Mouse (Mus musculus) heart, embryonic 13.5 days (tissue): ENCODE measurements around the gene Suclg1. TPM values are rescaled to one million over a fixed set of nuclear protein-coding genes. Genes with fewer than 3 reads are reported as not detected.
A peak's percentile ranks its signal among the peaks of the same experiment; 100 is the strongest.

Experiments used
- ATAC-seq: fragments of 200-750 bp; cut with Nextera tagmentation; 2 replicates; pipeline ENCODE4 v1.8.0; 2017; ENCODE audit warnings: moderate TSS enrichment; ENCODE audit not compliant: insufficient number of reproducible peaks, low FRiP score, low TSS enrichment; ENCODE audit errors: extremely low read depth
- H3K27ac ChIP-seq: fragments of 300-500 bp; sonication (generic); replicated peaks from 2 replicates; pipeline ENCODE4 v1.5.1; 2015; ENCODE audit warnings: moderate library complexity, mild to moderate bottlenecking, inconsistent platforms
- H3K27me3 ChIP-seq: fragments of 300-500 bp; sonication (generic); replicated peaks from 2 replicates; pipeline ENCODE4 v1.6.1; 2015; ENCODE audit warnings: mild to moderate bottlenecking, inconsistent platforms
- H3K36me3 ChIP-seq: fragments of 300-500 bp; sonication (generic); 2 replicates; pipeline ENCODE4 v1.6.1; 2015; ENCODE audit warnings: mild to moderate bottlenecking, inconsistent platforms
- H3K4me1 ChIP-seq: fragments of 300-500 bp; sonication (generic); 2 replicates; pipeline ENCODE4 v1.6.1; 2015; ENCODE audit warnings: inconsistent platforms
- H3K4me2 ChIP-seq: fragments of 300-500 bp; sonication (generic); 2 replicates; pipeline ENCODE4 v1.6.1; 2015; ENCODE audit warnings: inconsistent platforms, mild to moderate bottlenecking, moderate library complexity
- H3K4me3 ChIP-seq: fragments of 300-500 bp; sonication (generic); 2 replicates; pipeline ENCODE4 v1.5.1; 2015; ENCODE audit warnings: moderate library complexity, mild to moderate bottlenecking, inconsistent platforms
- H3K9ac ChIP-seq: fragments of 300-500 bp; sonication (generic); 2 replicates; pipeline ENCODE4 v1.6.1; 2015; ENCODE audit warnings: inconsistent platforms, mild to moderate bottlenecking, moderate library complexity
- H3K9me3 ChIP-seq: fragments of 300-500 bp; sonication (generic); 2 replicates; pipeline ENCODE4 v1.6.1; 2016; ENCODE audit warnings: inconsistent platforms
- WGBS: fragments of 180-500 bp; shearing (Covaris S2); methylation state at CpG from one replicate; pipeline ENCODE4 v1.1.7; 2015; ENCODE audit warnings: mixed read lengths; 5-methylcytosine and 5-hydroxymethylcytosine counted together
- polyA plus RNA-seq: library from polyadenylated mRNA; unstranded; fragments of >200 nt; fragmentation: Nextera tagmentation; extraction: Ambion mirVana; gene quantifications from 2 replicates; pipeline ENCODE4 v1.2.1, GENCODE M21; 2015

Gene Suclg1
- polyA plus RNA-seq, 1 experiment from 2014 or later = 250 TPM

DNA sequence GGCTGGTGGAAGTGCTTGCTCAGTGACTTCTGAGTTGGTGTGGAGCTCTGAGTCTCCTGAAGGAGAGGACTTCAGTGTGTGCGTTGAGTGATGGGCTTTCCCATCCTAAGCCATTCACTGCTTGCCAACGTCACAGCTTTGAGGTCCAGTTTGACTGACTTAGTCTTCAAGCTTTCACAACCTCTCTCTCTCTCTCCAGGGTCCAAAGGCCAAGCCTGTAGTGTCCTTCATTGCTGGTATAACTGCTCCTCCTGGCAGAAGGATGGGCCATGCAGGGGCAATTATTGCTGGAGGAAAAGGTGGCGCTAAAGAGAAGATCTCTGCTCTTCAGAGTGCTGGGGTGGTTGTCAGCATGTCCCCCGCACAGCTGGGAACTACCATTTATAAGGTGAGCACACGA is 26.8 kb downstream of the Suclg1 start:
- Histone ChIP-seq H3K27ac (no peak overlapping the region), H3K36me3 (peaks cover 91% of the 10 kb centered on the region), H3K4me1 (no peaks in the 10 kb centered on the region), H3K4me2 (no peak overlapping the region), H3K27me3 (no peaks in the 10 kb centered on the region), H3K4me3 (no peak overlapping the region), H3K9ac (no peak overlapping the region), H3K9me3 (no peaks in the 10 kb centered on the region)
- ATAC-seq = no peak
- WGBS = 81% methylated on average over 5 of the region's 5 CpGs

DNA sequence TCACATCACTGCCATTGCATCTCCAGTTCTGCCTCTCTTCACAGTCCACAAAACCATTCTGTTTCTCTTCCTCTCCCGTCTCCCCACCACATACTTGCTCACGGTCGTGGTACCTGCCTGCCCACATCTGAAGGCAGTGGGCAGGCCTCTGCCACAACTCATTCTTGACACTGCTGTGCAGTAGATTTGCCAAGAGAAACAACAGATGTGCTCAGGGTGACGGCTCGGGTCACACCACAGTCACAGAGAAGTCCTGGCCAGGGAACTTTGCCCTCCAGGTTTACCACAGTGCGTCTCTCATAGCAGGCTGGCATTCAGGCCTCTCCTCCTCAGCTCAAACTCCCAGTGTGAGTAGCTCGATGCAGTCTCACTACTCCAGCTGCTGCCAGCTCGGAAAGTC is 31.5 kb downstream of the Suclg1 start:
- no peak overlapping the region for H3K4me2 ChIP-seq
- H3K27me3 ChIP-seq = no peaks in the 10 kb centered on the region
- no peak for ATAC-seq
- WGBS = 65% methylated on average over 8 of the region's 8 CpGs
- no peak overlapping the region for H3K27ac ChIP-seq
- no peak overlapping the region for H3K4me3 ChIP-seq
- peaks cover 44% of the 10 kb centered on the region for H3K36me3 ChIP-seq
- no peaks in the 10 kb centered on the region for H3K4me1 ChIP-seq
- no peaks in the 10 kb centered on the region for H3K9me3 ChIP-seq
- H3K9ac ChIP-seq = no peak overlapping the region

DNA sequence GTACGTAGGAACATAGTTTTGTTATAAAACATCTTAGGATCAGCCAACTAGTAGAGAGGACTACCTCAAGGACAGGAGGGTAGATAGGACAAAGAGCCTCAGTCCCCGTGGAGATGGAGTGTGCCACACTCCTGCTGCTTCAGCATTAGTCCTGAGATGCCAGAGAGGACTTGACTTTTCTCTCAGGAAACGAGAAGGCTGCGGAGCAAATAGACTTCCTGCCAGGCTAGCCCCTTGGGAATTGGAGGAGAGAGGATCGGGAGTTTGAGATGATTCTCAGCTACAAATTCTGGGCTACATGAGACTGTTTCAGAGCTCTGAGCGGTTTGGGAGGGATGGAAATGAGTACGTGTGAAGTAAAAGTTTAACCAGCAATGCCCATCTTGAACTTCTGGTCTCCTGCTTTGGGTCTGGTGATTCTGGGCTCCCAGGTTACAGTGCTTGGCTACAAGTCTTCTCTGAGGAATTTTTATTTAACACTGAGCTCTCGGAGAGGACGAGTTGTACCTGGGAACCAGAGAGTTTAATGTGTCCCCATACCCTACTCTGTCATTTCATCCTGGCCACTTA is 32.4 kb downstream of the Suclg1 start:
- H3K27me3 ChIP-seq = no peaks in the 10 kb centered on the region
- peaks cover 34% of the 10 kb centered on the region for H3K36me3 ChIP-seq
- H3K4me1 ChIP-seq = no peaks in the 10 kb centered on the region
- H3K4me2 ChIP-seq = no peak overlapping the region
- H3K27ac ChIP-seq = no peak overlapping the region
- no peaks in the 10 kb centered on the region for H3K9me3 ChIP-seq
- ATAC-seq = no peak
- 71% methylated on average over 9 of the region's 9 CpGs for WGBS
- H3K4me3 ChIP-seq = no peak overlapping the region
- no peak overlapping the region for H3K9ac ChIP-seq

DNA sequence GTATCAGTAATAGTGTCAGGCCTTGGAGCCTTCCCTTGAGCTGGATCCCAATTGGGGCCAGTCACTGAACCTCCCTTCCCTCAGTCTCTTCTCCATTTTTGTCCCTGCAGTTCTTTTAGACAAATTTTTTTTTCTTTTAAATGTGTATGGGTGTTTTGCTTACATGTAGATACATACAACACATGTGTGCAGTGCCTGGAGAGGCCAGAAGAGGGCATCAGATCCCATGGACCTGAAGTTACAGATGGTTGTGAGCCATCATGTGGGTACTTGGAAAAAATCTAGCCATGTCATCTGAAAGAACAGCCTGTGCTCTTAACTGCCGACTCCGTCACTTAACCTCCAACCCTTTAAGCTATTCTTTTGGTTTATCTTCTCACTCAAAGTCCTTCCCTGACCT is 38.1 kb downstream of the Suclg1 start:
- Histone ChIP-seq H3K9ac (no peak overlapping the region), H3K4me2 (no peak overlapping the region), H3K36me3 (no peaks in the 10 kb centered on the region), H3K4me3 (no peak overlapping the region), H3K27ac (no peak overlapping the region), H3K9me3 (no peaks in the 10 kb centered on the region), H3K27me3 (no peaks in the 10 kb centered on the region), H3K4me1 (no peaks in the 10 kb centered on the region)
- 84% methylated on average over 2 of the region's 2 CpGs for WGBS
- ATAC-seq = no peak

DNA sequence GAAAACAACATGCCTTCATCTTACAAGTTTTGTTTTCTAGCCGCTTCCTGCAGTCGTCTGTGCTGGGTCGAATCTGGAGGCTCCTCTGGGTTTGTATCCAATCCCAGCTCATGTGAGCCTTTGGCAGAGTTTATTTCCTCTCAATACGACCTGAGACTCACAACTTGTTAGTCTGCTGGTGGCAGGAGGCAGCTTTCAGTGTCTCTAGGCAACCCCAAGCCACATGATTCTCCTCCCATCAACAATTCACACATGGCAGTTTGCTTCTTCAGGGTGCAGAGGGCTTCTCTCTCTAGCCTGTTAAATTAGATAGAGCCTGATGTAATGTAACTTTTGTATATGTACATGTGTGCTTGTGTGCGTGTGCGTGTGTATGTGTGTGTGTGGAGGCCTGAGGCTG is 58.7 kb downstream of the Suclg1 start:
- no peaks in the 10 kb centered on the region for H3K36me3 ChIP-seq
- H3K9me3 ChIP-seq = no peaks in the 10 kb centered on the region
- no peak overlapping the region for H3K9ac ChIP-seq
- H3K27me3 ChIP-seq = no peaks in the 10 kb centered on the region
- no peak overlapping the region for H3K4me2 ChIP-seq
- no peak overlapping the region for H3K4me3 ChIP-seq
- 55% methylated on average over 6 of the region's 6 CpGs for WGBS
- no peaks in the 10 kb centered on the region for H3K4me1 ChIP-seq
- no peak overlapping the region for H3K27ac ChIP-seq
- ATAC-seq = no peak

DNA sequence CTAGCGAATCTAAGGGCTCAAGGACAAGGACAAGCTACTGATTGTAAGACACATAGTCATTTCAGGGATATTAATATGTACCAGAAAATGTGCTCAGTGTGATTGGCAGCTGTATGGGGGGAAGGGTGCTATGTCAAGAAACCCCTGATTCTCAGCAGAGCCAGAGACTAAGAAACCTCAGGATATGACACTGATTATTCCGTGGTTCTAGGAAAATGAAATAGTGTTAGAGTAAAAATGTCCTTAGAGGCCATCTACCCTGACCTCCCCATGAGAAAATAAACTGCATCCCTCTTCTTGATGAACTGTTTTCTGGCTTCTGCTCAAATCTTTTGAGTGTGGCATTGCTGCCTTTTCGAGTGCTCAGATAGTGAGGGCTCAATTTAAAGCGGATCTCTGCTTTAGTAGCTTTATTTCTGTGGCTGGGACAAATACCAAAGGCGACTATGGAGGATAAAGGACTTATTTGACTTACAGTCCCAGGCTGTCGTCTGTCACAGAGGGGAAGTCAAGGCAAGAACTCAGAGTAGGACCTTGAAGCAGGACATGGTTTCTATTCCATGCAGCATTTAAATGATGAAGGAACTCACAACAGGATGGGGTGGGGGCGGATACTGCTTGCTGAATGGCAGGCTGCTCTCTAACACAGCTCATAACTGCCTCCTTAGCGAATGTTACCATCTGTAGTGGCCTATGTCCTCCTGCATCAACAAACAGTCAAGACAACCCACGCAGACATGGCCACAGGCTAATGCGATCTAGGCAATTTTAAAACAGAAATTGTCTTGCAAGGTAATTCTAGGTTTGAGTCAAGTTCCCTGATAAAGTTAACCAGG is 60.7 kb downstream of the Suclg1 start:
- H3K9me3 ChIP-seq = no peaks in the 10 kb centered on the region
- no peak for ATAC-seq
- 65% methylated on average over 10 of the region's 10 CpGs for WGBS

DNA sequence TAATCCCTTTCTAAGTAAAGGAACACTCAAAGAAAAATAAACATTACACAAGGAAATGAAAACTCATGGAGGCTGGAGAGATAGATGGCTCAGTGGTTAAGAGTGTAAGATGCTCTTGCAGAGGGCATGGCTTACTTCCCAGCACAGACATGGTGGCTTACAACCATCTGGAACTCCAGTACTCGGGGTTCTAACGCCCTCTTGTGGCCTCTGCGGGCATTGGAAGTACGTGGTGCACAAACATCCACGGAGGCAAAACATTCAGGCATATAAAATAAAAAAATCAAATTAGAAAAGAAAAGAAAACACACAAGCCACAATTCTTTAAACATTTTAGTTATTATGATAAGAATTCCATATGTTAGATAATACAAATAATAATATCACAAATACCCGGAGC is 63.2 kb downstream of the Suclg1 start:
- Histone ChIP-seq H3K4me2 (no peak overlapping the region), H3K4me3 (no peak overlapping the region), H3K9ac (no peak overlapping the region), H3K27ac (no peak overlapping the region), H3K27me3 (no peaks in the 10 kb centered on the region), H3K4me1 (peaks cover 9% of the 10 kb centered on the region; the same call in 1 of the 2 replicates), H3K36me3 (no peaks in the 10 kb centered on the region), H3K9me3 (no peaks in the 10 kb centered on the region)
- 65% methylated on average over 6 of the region's 6 CpGs for WGBS
- no peak for ATAC-seq

More for the DNA sequence above, 60.7 kb downstream of the Suclg1 start:
- Histone ChIP-seq H3K27me3 (no peaks in the 10 kb centered on the region), H3K4me1 (0 out of 2 replicates have a peak, but pooled peaks cover under 1% of the 10 kb centered on the region), H3K4me3 (no peak overlapping the region), H3K4me2 (no peak overlapping the region), H3K36me3 (no peaks in the 10 kb centered on the region), H3K9ac (no peak overlapping the region), H3K27ac (no peak overlapping the region)

DNA sequence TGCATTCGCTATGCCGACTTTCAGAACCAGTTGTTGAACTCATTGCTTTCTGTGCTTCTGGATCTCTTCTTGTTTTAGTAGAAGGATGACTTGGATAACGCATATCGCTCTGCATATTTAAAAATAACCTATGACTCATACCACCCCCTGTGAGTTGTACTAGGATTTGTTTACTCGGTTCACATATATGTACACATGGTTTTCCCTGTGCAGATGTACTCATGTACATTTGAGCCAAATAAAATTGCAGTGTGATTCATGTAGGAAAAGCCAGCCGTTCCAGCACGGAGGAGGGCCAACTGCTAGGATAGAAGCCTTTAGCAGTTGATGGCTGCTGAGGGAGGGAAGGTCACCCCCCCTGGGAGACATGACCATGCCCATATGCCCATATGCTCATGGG is 63.6 kb downstream of the Suclg1 start:
- Histone ChIP-seq H3K9me3 (no peaks in the 10 kb centered on the region), H3K4me2 (no peak overlapping the region), H3K4me3 (no peak overlapping the region), H3K27me3 (no peaks in the 10 kb centered on the region), H3K36me3 (no peaks in the 10 kb centered on the region), H3K9ac (no peak overlapping the region), H3K4me1 (peaks cover 9% of the 10 kb centered on the region; the same call in 1 of the 2 replicates), H3K27ac (no peak overlapping the region)
- 81% methylated on average over 7 of the region's 7 CpGs for WGBS
- no peak for ATAC-seq

DNA sequence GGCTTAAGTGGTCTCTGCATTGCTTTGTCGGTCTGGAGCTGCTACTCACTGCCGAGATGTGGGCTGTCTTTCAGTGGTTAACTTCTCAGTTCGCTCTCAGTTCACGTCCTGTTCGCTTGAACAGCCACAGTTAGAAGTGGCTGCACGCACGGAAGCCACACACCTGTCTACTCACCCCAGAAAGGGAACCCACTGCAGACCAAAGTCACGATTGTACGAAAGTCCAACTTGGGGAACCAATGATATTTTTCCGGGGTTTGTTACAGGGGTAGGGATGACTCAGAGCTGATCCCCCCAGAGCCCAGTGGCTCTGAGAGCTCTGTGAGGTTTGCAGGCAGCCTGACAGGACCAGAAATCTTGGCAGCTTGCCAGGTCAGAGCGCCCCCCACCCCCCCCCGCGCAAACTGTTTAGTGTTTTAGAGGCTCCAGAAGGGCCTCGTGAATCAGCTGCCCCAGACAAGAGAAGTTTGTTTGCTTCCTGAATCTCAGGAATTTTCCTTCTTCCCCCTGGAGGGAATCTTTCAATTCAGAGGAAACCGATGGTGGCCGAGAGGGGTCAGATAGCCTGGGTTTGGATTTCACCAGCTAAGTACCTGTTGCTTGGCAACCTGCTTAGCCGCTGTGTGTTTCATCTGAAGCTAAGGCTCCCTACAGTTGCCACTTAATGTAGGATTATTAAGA is 66.9 kb downstream of the Suclg1 start:
- no peaks in the 10 kb centered on the region for H3K27me3 ChIP-seq
- peak overlapping the region; percentile 66 for H3K27ac ChIP-seq
- H3K4me2 ChIP-seq = peak overlapping the region; percentile 83
- H3K9ac ChIP-seq = peak overlapping the region; percentile 82
- no peaks in the 10 kb centered on the region for H3K9me3 ChIP-seq
- H3K36me3 ChIP-seq = no peaks in the 10 kb centered on the region
- peak; percentile 54; the same call in 1 of the 2 replicates for ATAC-seq
- 2% methylated on average over 17 of the region's 17 CpGs for WGBS
- peak overlapping the region; percentile 65 for H3K4me3 ChIP-seq
- H3K4me1 ChIP-seq = peaks cover 9% of the 10 kb centered on the region; the same call in 1 of the 2 replicates

DNA sequence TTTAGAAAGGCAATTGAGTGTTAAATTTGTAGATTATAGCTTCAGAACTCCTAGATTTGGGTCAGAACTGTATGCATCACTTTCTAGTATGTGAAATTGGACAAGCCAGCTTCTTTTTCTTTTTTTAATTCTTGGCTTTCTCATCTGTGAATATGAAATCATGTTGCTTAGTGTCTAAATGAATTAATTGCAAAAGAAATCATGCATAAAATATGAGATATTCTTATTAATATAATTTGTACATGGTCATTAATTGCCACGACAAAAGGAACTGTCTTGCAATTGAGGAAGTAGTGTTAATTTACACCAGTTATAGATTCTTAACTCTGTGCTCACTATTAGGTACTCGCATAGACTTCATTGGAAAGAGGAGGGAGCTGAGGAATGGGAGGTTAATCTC is 74.1 kb downstream of the Suclg1 start:
- no peak for ATAC-seq
- no peaks in the 10 kb centered on the region for H3K27me3 ChIP-seq
- WGBS = 75% methylated on average over 2 of the region's 2 CpGs
- no peak overlapping the region for H3K27ac ChIP-seq
- H3K9me3 ChIP-seq = no peaks in the 10 kb centered on the region
- no peaks in the 10 kb centered on the region for H3K36me3 ChIP-seq
- H3K4me3 ChIP-seq = no peak overlapping the region
- H3K4me2 ChIP-seq = no peak overlapping the region
- H3K9ac ChIP-seq = no peak overlapping the region
- H3K4me1 ChIP-seq = no peaks in the 10 kb centered on the region
